Mouse (Mus musculus) CH12.LX (cell line): ENCODE measurements around the gene Cdk5. TPM values are rescaled to one million over a fixed set of nuclear protein-coding genes. Genes with fewer than 3 reads are reported as not detected.
A peak's percentile ranks its signal among the peaks of the same experiment; 100 is the strongest.

Experiments
- DNase-seq: peaks from one replicate; pipeline ENCODE4 v3.0.0-alpha.2; 2013; ENCODE audit errors: extremely low read depth
- H3K27ac ChIP-seq: 2 replicates; pipeline ENCODE4 v1.5.1; 2012; ENCODE audit warnings: low read depth, mild to moderate bottlenecking, control low read depth, moderate library complexity; ENCODE audit not compliant: insufficient read depth
- H3K27me3 ChIP-seq: replicated peaks from 2 replicates; pipeline ENCODE3; 2012; ENCODE audit warnings: inconsistent platforms
- H3K36me3 ChIP-seq, 2 experiments: replicated peaks in 1 of 2; 2 replicates each; pipeline versions ENCODE3 to v1.6.1; 2012; ENCODE audit warnings: inconsistent platforms in 1 of 2, low read length in 1 of 2, mild to moderate bottlenecking in 1 of 2, mixed read lengths in 1 of 2, moderate library complexity in 1 of 2; ENCODE audit not compliant: control insufficient read depth in 1 of 2, insufficient read depth in 1 of 2
- H3K4me1 ChIP-seq, 2 experiments: 2 replicates each; pipeline ENCODE4 v1.6.1; 2012; ENCODE audit warnings: inconsistent platforms in 1 of 2, moderate library complexity in 1 of 2; ENCODE audit not compliant: insufficient read depth in 2 of 2, control insufficient read depth in 1 of 2
- H3K4me2 ChIP-seq: 2 replicates; pipeline ENCODE4 v1.6.1; 2012; ENCODE audit warnings: low read depth, mild to moderate bottlenecking, control low read depth; ENCODE audit not compliant: poor library complexity, insufficient read depth, severe bottlenecking
- H3K4me3 ChIP-seq, 3 experiments: fragments of 150-350 bp in 1 of 3; sonication (generic) in 1 of 3; replicated peaks in 1 of 3; 2 replicates each; pipeline versions ENCODE3 to v1.5.1; 2011 to 2012; ENCODE audit warnings: low read depth in 2 of 3, low read length in 2 of 3, mild to moderate bottlenecking in 2 of 3, moderate library complexity in 2 of 3, control low read depth in 1 of 3, improper control_type of control experiment in 1 of 3, inconsistent platforms in 1 of 3, mixed read lengths in 1 of 3; ENCODE audit not compliant: poor library complexity in 1 of 3
- H3K79me2 ChIP-seq: replicated peaks from 2 replicates; pipeline ENCODE4 v1.6.1; 2012; ENCODE audit warnings: mild to moderate bottlenecking, moderate library complexity; ENCODE audit not compliant: control insufficient read depth, poor library complexity, insufficient read depth, severe bottlenecking; ENCODE audit errors: extremely low read depth
- H3K9ac ChIP-seq: 2 replicates; pipeline ENCODE4 v1.6.1; 2012; ENCODE audit warnings: low read depth, mild to moderate bottlenecking, control low read depth, moderate library complexity; ENCODE audit not compliant: insufficient read depth
- H3K9me3 ChIP-seq: replicated peaks from 2 replicates; pipeline ENCODE3; 2012; ENCODE audit warnings: low read length, inconsistent platforms, mixed read lengths
- BHLHE40 ChIP-seq: IDR thresholded peaks from 2 replicates; pipeline ENCODE4 v1.6.1; 2011; ENCODE audit warnings: mild to moderate bottlenecking, low read depth, low read length, improper control_type of control experiment
- CHD1 ChIP-seq: IDR thresholded peaks from 2 replicates; pipeline ENCODE4 v1.6.1; 2012; ENCODE audit warnings: low read depth, low read length, improper control_type of control experiment, inconsistent platforms
- CTCF ChIP-seq, 2 experiments: IDR thresholded peaks in 1 of 2; conservative IDR thresholded peaks in 1 of 2; 2 replicates each; pipeline ENCODE4 v1.5.1; 2011 to 2012; ENCODE audit warnings: low read depth in 2 of 2, low read length in 2 of 2, improper control_type of control experiment in 1 of 2, inconsistent platforms in 1 of 2, mild to moderate bottlenecking in 1 of 2, moderate library complexity in 1 of 2
- ELF1 ChIP-seq: IDR thresholded peaks from 2 replicates; pipeline ENCODE4 v1.6.1; 2014; ENCODE audit warnings: low read depth, mild to moderate bottlenecking, inconsistent platforms, low read length, improper control_type of control experiment
- ETS1 ChIP-seq: conservative IDR thresholded peaks from 2 replicates; pipeline ENCODE4 v1.6.1; 2012; ENCODE audit warnings: low read depth, mild to moderate bottlenecking, inconsistent platforms, low read length, improper control_type of control experiment, moderate library complexity
- GABPA ChIP-seq: IDR thresholded peaks from 2 replicates; pipeline ENCODE4 v1.6.1; 2012; ENCODE audit warnings: low read depth, low read length, improper control_type of control experiment, inconsistent platforms; ENCODE audit not compliant: insufficient replicate concordance
- IRF4 ChIP-seq: IDR thresholded peaks from 2 replicates; pipeline ENCODE4 v1.6.1; 2014; ENCODE audit warnings: low read depth, mild to moderate bottlenecking, inconsistent platforms, low read length, improper control_type of control experiment
- JUN ChIP-seq: IDR thresholded peaks from 2 replicates; pipeline ENCODE4 v1.6.1; 2011; ENCODE audit warnings: low read depth, mild to moderate bottlenecking, low read length, improper control_type of control experiment, moderate library complexity; ENCODE audit not compliant: insufficient read depth
- JUND ChIP-seq: conservative IDR thresholded peaks from 2 replicates; pipeline ENCODE4 v1.6.1; 2011; ENCODE audit warnings: low read depth, low read length, improper control_type of control experiment
- MAX ChIP-seq: IDR thresholded peaks from 2 replicates; pipeline ENCODE4 v1.6.1; 2011; ENCODE audit warnings: low read length, improper control_type of control experiment
- MXI1 ChIP-seq: IDR thresholded peaks from 2 replicates; pipeline ENCODE4 v1.6.1; 2011; ENCODE audit warnings: mild to moderate bottlenecking, low read depth, low read length, improper control_type of control experiment
- MYC ChIP-seq: IDR thresholded peaks from 2 replicates; pipeline ENCODE4 v1.6.1; 2011; ENCODE audit warnings: low read depth, mild to moderate bottlenecking, improper control_type of control experiment, low read length
- NELFE ChIP-seq: IDR thresholded peaks from 2 replicates; pipeline ENCODE4 v1.6.1; 2011; ENCODE audit warnings: low read depth, low read length, improper control_type of control experiment
- PAX5 ChIP-seq: IDR thresholded peaks from 2 replicates; pipeline ENCODE4 v1.6.1; 2012; ENCODE audit warnings: low read length, inconsistent platforms, mixed read lengths
- POLR2AphosphoS2 ChIP-seq: IDR thresholded peaks from 2 replicates; pipeline ENCODE4 v1.6.1; 2011; ENCODE audit warnings: low read depth, low read length, improper control_type of control experiment
- RAD21 ChIP-seq: IDR thresholded peaks from 2 replicates; pipeline ENCODE4 v1.6.1; 2011; ENCODE audit warnings: low read depth, mild to moderate bottlenecking, low read length, improper control_type of control experiment, moderate library complexity
- TBP ChIP-seq: conservative IDR thresholded peaks from 2 replicates; pipeline ENCODE4 v1.6.1; 2011; ENCODE audit warnings: low read depth, low read length, improper control_type of control experiment
- UBTF ChIP-seq: IDR thresholded peaks from 2 replicates; pipeline ENCODE4 v1.6.1; 2012; ENCODE audit warnings: low read depth, mild to moderate bottlenecking, inconsistent platforms, low read length, improper control_type of control experiment, moderate library complexity
- USF1 ChIP-seq: IDR thresholded peaks from 2 replicates; pipeline ENCODE4 v1.6.1; 2014; ENCODE audit warnings: low read depth, mild to moderate bottlenecking, inconsistent platforms, low read length, improper control_type of control experiment
- USF2 ChIP-seq: conservative IDR thresholded peaks from 2 replicates; pipeline ENCODE4 v1.6.1; 2011; ENCODE audit warnings: low read depth, low read length, improper control_type of control experiment
- ZC3H11A ChIP-seq: IDR thresholded peaks from 2 replicates; pipeline ENCODE4 v1.6.1; 2012; ENCODE audit warnings: low read depth, mild to moderate bottlenecking, inconsistent platforms, low read length, improper control_type of control experiment
- ZNF384 ChIP-seq: IDR thresholded peaks from 2 replicates; pipeline ENCODE4 v1.6.1; 2012; ENCODE audit warnings: low read depth, low read length, improper control_type of control experiment, inconsistent platforms
- dilution Hi-C: fragments of 300-500 bp; cut with MboI; formaldehyde crosslinking; loops from 2 replicates; pipeline ENCODE4 v1.14.3; 2020; ENCODE audit warnings: low sequenced_read_pairs; ENCODE audit not compliant: extremely low pct_unique_long_range_greater_than_20kb, extremely low pct_ligation_motif_present
- in situ Hi-C: fragments of 300-500 bp; cut with MboI; formaldehyde crosslinking; loops from 3 replicates; pipeline ENCODE4 v1.14.3; 2019; ENCODE audit warnings: low sequenced_read_pairs, low pct_ligation_motif_present, low pct_unique_long_range_greater_than_20kb, mixed read lengths
- polyA plus RNA-seq: library from polyadenylated mRNA; unstranded; fragments of >175 nt; gene quantifications from 2 replicates; pipeline ENCODE4 v1.2.1, GENCODE M21; 2012; ENCODE audit warnings: low read depth; ENCODE audit not compliant: insufficient read length
- total RNA-seq, 2 experiments: library from RNA; depleted of rRNA; stranded (reverse); fragments of 300-350 nt in 1 of 2; fragments of >200 nt in 1 of 2; gene quantifications; 2 replicates each; pipeline ENCODE4 v1.2.3; 2012 to 2014

The Cdk5 gene
- total and polyA plus RNA-seq, 3 experiments, result 7.4 to 26.6 (median 12.1) TPM

GRCm38 (mm10) chr5:24447624-24448298, 24.4 kb upstream of the Cdk5 start, which contains the start of gene Tmub1 (continued):
- TF ChIP-seq ETS1, result no peak
- no peak for TF ChIP-seq ZC3H11A
- TF ChIP-seq IRF4, result no peak; the same call in 1 of the 2 replicates
- TF ChIP-seq ZNF384, result no peak
- TF ChIP-seq POLR2AphosphoS2, result no peak
- TF ChIP-seq UBTF, result no peak
- no peak for TF ChIP-seq PAX5
- TF ChIP-seq NELFE, result peak; percentile 51; the same call in 1 of the 2 replicates
- TF ChIP-seq MXI1, result peak; percentile 98
- no peak for TF ChIP-seq TBP
- no peak for TF ChIP-seq JUND

- Histone ChIP-seq H3K4me3 (no peak overlapping the region), H3K4me2 (peak overlapping the region; percentile 82), H3K27me3 (peaks cover 31% of the 10 kb centered on the region), H3K36me3 (peaks cover 12 to 24% of the 10 kb centered on the region in 2 experiments), H3K79me2 (peaks cover 9% of the 10 kb centered on the region), H3K4me1 (peaks cover 24 to 42% of the 10 kb centered on the region in 2 experiments), H3K9me3 (no peaks in the 10 kb centered on the region), H3K27ac (no peak overlapping the region), H3K9ac (peak overlapping the region; percentile 56)
- dilution Hi-C loops, result no loop called here
- DNase-seq, result no peak
- in situ Hi-C loops, result no loop called here
- no peak for TF ChIP-seq ETS1
- no peak for TF ChIP-seq TBP
- TF ChIP-seq MYC, result no peak
- TF ChIP-seq ZNF384, result no peak
- no peak for TF ChIP-seq GABPA
- no peak for TF ChIP-seq JUN
- TF ChIP-seq ZC3H11A, result no peak
- TF ChIP-seq CHD1, result no peak
- no peak for TF ChIP-seq MXI1
- no peak for TF ChIP-seq RAD21
- no peak for TF ChIP-seq CTCF (conservative IDR thresholded peaks at IDR 0.05 in 1 of 2, IDR thresholded peaks at IDR 0.05 in 1 of 2; ENCODE audit: low read depth in 2 of 2, low read length in 2 of 2)
- TF ChIP-seq ELF1, result no peak
- TF ChIP-seq USF2, result no peak
- TF ChIP-seq BHLHE40, result no peak
- no peak for TF ChIP-seq USF1
- TF ChIP-seq MAX, result no peak
Observed at GRCm38 (mm10) chr5:24446630-24447029, 23.3 kb upstream of the Cdk5 start.
